Mouse (Mus musculus): ENCODE data around the gene Ubn1.

GRCm38 (mm10) chr16:5000611-5001010, 49.2 kb upstream of the Ubn1 start:
- TF ChIP-seq TCF12 (IDR thresholded peaks at IDR 0.05; ENCODE audit: insufficient read depth, poor library complexity, severe bottlenecking) (no peak), CEBPB (IDR thresholded peaks at IDR 0.05; ENCODE audit: insufficient read depth, poor library complexity, severe bottlenecking) (no peak), MYOD1 (IDR thresholded peaks at IDR 0.05; ENCODE audit: control insufficient read depth in 1 of 3, insufficient read length in 2 of 3, low read depth in 2 of 3) (no peak), POLR2A (IDR thresholded peaks at IDR 0.05; ENCODE audit: insufficient read length, low read depth) (no peak), E2F4 (IDR thresholded peaks at IDR 0.05; ENCODE audit: insufficient read depth) (no peak), USF1 (IDR thresholded peaks at IDR 0.05; ENCODE audit: low read depth) (no peak), REST (IDR thresholded peaks at IDR 0.05; ENCODE audit: insufficient read depth, insufficient read length) (no peak), POLR2AphosphoS2 (IDR thresholded peaks at IDR 0.05; ENCODE audit: insufficient read length, low read depth) (no peak), MAX (IDR thresholded peaks at IDR 0.05; ENCODE audit: low read depth) (no peak), MYOG (IDR thresholded peaks at IDR 0.05; ENCODE audit: control insufficient read depth in 1 of 3, insufficient read depth in 1 of 3, insufficient read length in 2 of 3, low read depth in 2 of 3) (no peak)

All from myocyte (in vitro differentiated cells).